Mouse (Mus musculus): ENCODE measurements at regions not wholly inside any gene's neighbourhood (a gene's known extent, or its start where the extent isn't known, plus 50 kb on each side); places are given as distances from the start of the nearest gene placed in this dataset.

- ATAC-seq (ENCODE audit: insufficient read depth, low FRiP score, low read depth), result no peak
- WGBS, result over 99% methylated on average over 4 of the region's 4 CpGs
- Histone ChIP-seq H3K9me3 (no peaks in the 10 kb centered on the region), H3K36me3 (no peaks in the 10 kb centered on the region), H3K27me3 (replicated peaks) (no peaks in the 10 kb centered on the region), H3K4me3 (replicated peaks) (no peak overlapping the region), H3K9ac (no peak overlapping the region), H3K27ac (no peak overlapping the region), H3K4me2 (no peak overlapping the region), H3K4me1 (0 out of 2 replicates have a peak, but pooled peaks cover 4% of the 10 kb centered on the region)
Measured at GRCm38 (mm10) chr3:105130228-105130627, 63.6 kb downstream of the 4930564D02Rik start.

DNA sequence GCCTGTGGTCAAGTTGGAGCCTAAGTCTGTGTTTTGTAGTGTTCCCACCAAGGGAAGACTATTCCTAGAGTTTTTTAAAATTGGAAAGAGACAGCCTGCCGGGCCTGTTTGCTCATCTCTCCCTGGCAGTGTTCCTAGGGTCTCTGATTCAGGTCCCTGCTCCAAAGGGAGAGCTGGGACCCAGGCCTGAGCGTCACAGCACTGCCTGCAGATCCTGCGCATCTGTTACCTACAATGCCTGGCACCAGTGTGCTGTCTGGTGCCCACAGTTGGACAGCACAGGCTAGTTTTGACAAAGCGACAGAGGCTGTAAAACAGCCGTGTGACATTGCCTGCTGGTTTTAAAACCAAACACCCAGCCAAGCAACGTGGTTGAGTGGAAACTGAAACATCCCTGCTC lies 64.4 kb downstream of the 4930564D02Rik start:
- H3K36me3 ChIP-seq, result no peaks in the 10 kb centered on the region
- no peak overlapping the region for H3K27ac ChIP-seq
- no peak for ATAC-seq (ENCODE audit: insufficient read depth, low FRiP score, low read depth)
- H3K27me3 ChIP-seq (replicated peaks), result no peaks in the 10 kb centered on the region
- no peak overlapping the region for H3K4me3 ChIP-seq (replicated peaks)
- H3K4me2 ChIP-seq, result no peak overlapping the region
- no peak overlapping the region for H3K9ac ChIP-seq
- no peaks in the 10 kb centered on the region for H3K9me3 ChIP-seq
- WGBS, result 76% methylated on average over 6 of the region's 6 CpGs
- 0 out of 2 replicates have a peak, but pooled peaks cover 4% of the 10 kb centered on the region for H3K4me1 ChIP-seq

DNA sequence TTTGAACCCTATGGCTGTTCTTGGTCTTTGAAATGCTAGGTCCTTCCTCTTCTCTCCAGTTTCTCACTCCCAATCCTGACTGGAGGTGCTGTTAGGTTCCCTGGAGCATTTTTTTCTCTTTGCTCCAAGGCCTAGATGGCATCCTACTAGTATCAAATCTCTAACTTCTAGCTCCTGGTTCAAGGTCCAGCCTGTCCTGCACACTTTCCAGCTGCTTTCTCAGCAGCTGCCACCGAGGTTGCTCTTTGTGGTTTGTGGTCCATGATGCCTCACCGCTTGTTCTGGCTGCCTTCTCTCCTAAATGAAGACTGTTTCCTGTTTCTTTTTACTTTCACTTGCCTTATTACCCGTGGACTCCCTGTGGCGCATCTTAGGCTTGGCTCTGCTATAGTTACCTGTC lies 66.4 kb downstream of the 4930564D02Rik start:
- no peak overlapping the region for H3K9ac ChIP-seq
- no peak overlapping the region for H3K4me2 ChIP-seq
- WGBS, result 73% methylated on average over 4 of the region's 4 CpGs
- H3K4me1 ChIP-seq, result no peaks in the 10 kb centered on the region
- H3K36me3 ChIP-seq, result no peaks in the 10 kb centered on the region
- no peak overlapping the region for H3K27ac ChIP-seq
- H3K9me3 ChIP-seq, result no peaks in the 10 kb centered on the region
- no peak for ATAC-seq (ENCODE audit: insufficient read depth, low FRiP score, low read depth)
- H3K4me3 ChIP-seq (replicated peaks), result no peak overlapping the region
- H3K27me3 ChIP-seq (replicated peaks), result no peaks in the 10 kb centered on the region

- ATAC-seq (ENCODE audit: insufficient read depth, low FRiP score, low read depth), result peak; percentile 56
- no peaks in the 10 kb centered on the region for H3K9me3 ChIP-seq
- no peak overlapping the region for H3K4me3 ChIP-seq (replicated peaks)
- H3K27ac ChIP-seq, result peak overlapping the region; percentile 33; the same call in 1 of the 2 replicates
- 45% methylated on average over 14 of the region's 14 CpGs for WGBS
- no peaks in the 10 kb centered on the region for H3K27me3 ChIP-seq (replicated peaks)
- H3K9ac ChIP-seq, result no peak overlapping the region
- H3K4me2 ChIP-seq, result no peak overlapping the region
- H3K4me1 ChIP-seq, result 0 out of 2 replicates have a peak, but pooled peaks cover 3% of the 10 kb centered on the region
- H3K36me3 ChIP-seq, result no peaks in the 10 kb centered on the region
Measured at GRCm38 (mm10) chr3:105141170-105141971, 74.7 kb downstream of the 4930564D02Rik start.

- no peaks in the 10 kb centered on the region for H3K36me3 ChIP-seq
- no peaks in the 10 kb centered on the region for H3K27me3 ChIP-seq (replicated peaks)
- H3K9me3 ChIP-seq, result no peaks in the 10 kb centered on the region
- no peak overlapping the region for H3K9ac ChIP-seq
- H3K4me2 ChIP-seq, result no peak overlapping the region
- peak overlapping the region; percentile 2; the same call in 1 of the 2 replicates for H3K27ac ChIP-seq
- 0 out of 2 replicates have a peak, but pooled peaks cover 3% of the 10 kb centered on the region for H3K4me1 ChIP-seq
- no peak for ATAC-seq (ENCODE audit: insufficient read depth, low FRiP score, low read depth)
- H3K4me3 ChIP-seq (replicated peaks), result no peak overlapping the region
Measured at GRCm38 (mm10) chr3:105142631-105143030, 76.0 kb downstream of the 4930564D02Rik start.

GRCm38 (mm10) chr3:105151475-105152157 lies 85.0 kb downstream of the 4930564D02Rik start:
- WGBS, result 17% methylated on average over 11 of the region's 11 CpGs
- ATAC-seq (ENCODE audit: insufficient read depth, low FRiP score, low read depth), result peak; percentile 27; the same call in 1 of the 2 replicates
- Histone ChIP-seq H3K27ac (no peak overlapping the region), H3K9ac (no peak overlapping the region), H3K4me3 (replicated peaks) (no peak overlapping the region), H3K36me3 (no peaks in the 10 kb centered on the region), H3K27me3 (replicated peaks) (no peaks in the 10 kb centered on the region), H3K9me3 (no peaks in the 10 kb centered on the region), H3K4me1 (no peaks in the 10 kb centered on the region), H3K4me2 (no peak overlapping the region)

GRCm38 (mm10) chr3:105152158-105152541 lies 85.5 kb downstream of the 4930564D02Rik start:
- no peaks in the 10 kb centered on the region for H3K9me3 ChIP-seq
- WGBS, result 16% methylated on average over 1 of the region's 1 CpGs
- H3K27me3 ChIP-seq (replicated peaks), result no peaks in the 10 kb centered on the region
- no peak overlapping the region for H3K4me3 ChIP-seq (replicated peaks)
- no peaks in the 10 kb centered on the region for H3K36me3 ChIP-seq
- H3K4me2 ChIP-seq, result no peak overlapping the region
- H3K4me1 ChIP-seq, result no peaks in the 10 kb centered on the region
- H3K27ac ChIP-seq, result no peak overlapping the region
- H3K9ac ChIP-seq, result no peak overlapping the region
- no peak for ATAC-seq (ENCODE audit: insufficient read depth, low FRiP score, low read depth)

GRCm38 (mm10) chr3:105158376-105158775 lies 91.7 kb downstream of the 4930564D02Rik start:
- Histone ChIP-seq H3K4me2 (no peak overlapping the region), H3K9ac (no peak overlapping the region), H3K36me3 (no peaks in the 10 kb centered on the region), H3K9me3 (no peaks in the 10 kb centered on the region), H3K4me3 (replicated peaks) (no peak overlapping the region), H3K4me1 (no peaks in the 10 kb centered on the region), H3K27ac (no peak overlapping the region), H3K27me3 (replicated peaks) (no peaks in the 10 kb centered on the region)
- no peak for ATAC-seq (ENCODE audit: insufficient read depth, low FRiP score, low read depth)
- 83% methylated on average over 2 of the region's 2 CpGs for WGBS

GRCm38 (mm10) chr3:105165355-105165754 lies 98.7 kb downstream of the 4930564D02Rik start:
- Histone ChIP-seq H3K27ac (no peak overlapping the region), H3K9ac (no peak overlapping the region), H3K9me3 (no peaks in the 10 kb centered on the region), H3K4me2 (no peak overlapping the region), H3K27me3 (replicated peaks) (no peaks in the 10 kb centered on the region), H3K36me3 (no peaks in the 10 kb centered on the region), H3K4me3 (replicated peaks) (no peak overlapping the region), H3K4me1 (no peaks in the 10 kb centered on the region)
- ATAC-seq (ENCODE audit: insufficient read depth, low FRiP score, low read depth), result no peak
- WGBS, result 57% methylated on average over 2 of the region's 2 CpGs

DNA sequence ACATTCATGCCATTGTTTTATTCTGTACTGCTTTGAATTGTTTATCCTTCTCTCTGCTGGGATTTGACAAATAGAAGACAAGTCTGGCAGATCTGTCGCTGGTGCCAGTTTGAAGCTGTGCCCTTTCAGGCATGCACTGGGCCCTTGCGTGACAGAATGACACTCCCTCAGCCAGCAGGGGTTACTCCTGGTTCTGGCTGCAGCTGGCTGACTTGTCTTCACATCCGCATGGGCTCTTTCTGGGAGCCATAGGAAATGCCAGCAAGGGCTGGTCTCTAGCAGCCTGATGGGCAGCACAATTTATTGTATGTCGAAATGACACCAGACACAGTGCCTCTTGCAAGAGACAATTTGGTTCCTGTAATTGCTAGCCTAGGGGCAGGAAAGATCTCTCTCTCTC lies 102.5 kb downstream of the 4930564D02Rik start:
- WGBS, result 50% methylated on average over 4 of the region's 4 CpGs
- no peak for ATAC-seq (ENCODE audit: insufficient read depth, low FRiP score, low read depth)
- no peak overlapping the region for H3K4me2 ChIP-seq
- no peaks in the 10 kb centered on the region for H3K36me3 ChIP-seq
- no peaks in the 10 kb centered on the region for H3K9me3 ChIP-seq
- no peak overlapping the region for H3K27ac ChIP-seq
- no peak overlapping the region for H3K4me3 ChIP-seq (replicated peaks)
- H3K27me3 ChIP-seq (replicated peaks), result no peaks in the 10 kb centered on the region
- H3K4me1 ChIP-seq, result no peaks in the 10 kb centered on the region
- no peak overlapping the region for H3K9ac ChIP-seq

DNA sequence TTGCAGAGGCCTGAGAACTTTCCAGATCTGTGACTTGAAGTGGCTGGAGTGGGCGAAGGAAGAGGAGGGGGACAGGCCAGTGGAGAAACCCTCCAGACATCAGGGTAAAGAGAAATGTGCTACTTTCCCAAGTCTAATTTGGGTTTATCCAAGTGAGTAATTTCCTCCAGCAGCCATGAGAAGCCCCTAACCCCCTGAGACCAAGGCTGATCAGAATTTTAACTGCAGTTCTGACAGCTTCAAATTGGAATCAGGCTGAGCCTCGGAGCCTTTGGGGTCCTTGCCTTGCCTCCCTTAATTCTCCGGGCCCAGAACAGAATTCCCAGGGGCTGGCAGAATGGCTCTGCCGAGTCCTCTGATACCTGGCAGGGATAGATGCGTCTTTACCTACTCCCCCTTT lies 104.9 kb downstream of the 4930564D02Rik start:
- Histone ChIP-seq H3K27ac (no peak overlapping the region), H3K36me3 (no peaks in the 10 kb centered on the region), H3K9me3 (no peaks in the 10 kb centered on the region), H3K27me3 (replicated peaks) (no peaks in the 10 kb centered on the region), H3K4me1 (no peaks in the 10 kb centered on the region), H3K4me3 (replicated peaks) (no peak overlapping the region), H3K9ac (no peak overlapping the region), H3K4me2 (no peak overlapping the region)
- ATAC-seq (ENCODE audit: insufficient read depth, low FRiP score, low read depth), result no peak
- WGBS, result 83% methylated on average over 5 of the region's 5 CpGs

- H3K9ac ChIP-seq, result no peak overlapping the region
- 71% methylated on average over 1 of the region's 1 CpGs for WGBS
- H3K4me2 ChIP-seq, result no peak overlapping the region
- no peaks in the 10 kb centered on the region for H3K27me3 ChIP-seq (replicated peaks)
- ATAC-seq (ENCODE audit: insufficient read depth, low FRiP score, low read depth), result no peak
- no peaks in the 10 kb centered on the region for H3K4me1 ChIP-seq
- no peaks in the 10 kb centered on the region for H3K9me3 ChIP-seq
- H3K4me3 ChIP-seq (replicated peaks), result no peak overlapping the region
- no peak overlapping the region for H3K27ac ChIP-seq
- H3K36me3 ChIP-seq, result no peaks in the 10 kb centered on the region
Measured at GRCm38 (mm10) chr3:105172054-105172453, 105.4 kb downstream of the 4930564D02Rik start.
